Mouse (Mus musculus) kidney, adult 2 months (tissue): Measurements from ENCODE around the gene Daam1.

Experiments used
- CTCF ChIP-seq: fragments of 200-500 bp; conservative IDR thresholded peaks from 2 replicates; pipeline ENCODE4 v1.5.1; 2011; ENCODE audit warnings: low read depth, mild to moderate bottlenecking, control low read depth, low read length, moderate library complexity, mixed read lengths; ENCODE audit not compliant: insufficient read depth, insufficient read length
- POLR2A ChIP-seq: fragments of 200-500 bp; IDR thresholded peaks from one replicate; pipeline ENCODE4 v1.6.1; 2011; ENCODE audit warnings: low read depth, low read length, control low read depth

DNA sequence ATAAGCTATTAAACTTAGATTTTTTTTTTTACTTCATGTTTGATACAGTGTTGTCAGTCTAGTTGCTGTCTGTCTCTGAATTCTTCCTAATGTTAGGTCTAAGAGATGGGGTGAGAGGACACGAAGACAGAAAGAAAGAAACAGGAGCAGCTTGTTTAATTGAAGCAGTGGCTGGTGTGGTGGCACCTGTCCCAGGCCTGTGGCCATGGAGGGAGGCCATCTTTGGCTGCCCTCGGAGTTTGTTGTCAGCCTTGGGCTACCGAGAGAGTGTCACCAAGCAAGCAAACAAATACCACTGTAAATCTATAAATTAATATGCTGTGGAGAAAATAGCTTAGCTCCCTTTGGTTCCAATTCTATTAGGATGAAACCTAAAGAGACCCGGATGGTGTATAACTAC lies 74.0 kb downstream of the Daam1 start:
- no peak for TF ChIP-seq POLR2A
- TF ChIP-seq CTCF: no peak
